Mouse (Mus musculus): ENCODE data around the gene Pou6f1. TPM values are rescaled to one million over a fixed set of nuclear protein-coding genes. Genes with fewer than 3 reads are reported as not detected.

The Pou6f1 gene
- total and polyA plus RNA-seq, 3 experiments: 1.7 to 9.1 (median 7.4) TPM

GRCm38 (mm10) chr15:100636700-100637501 lies 37.1 kb upstream of the Pou6f1 start, which contains the start of gene Smagp:
Gene Smagp (minus strand): TSS chr15:100636940.
- Histone ChIP-seq H3K9me3 (replicated peaks; ENCODE audit: low read length) (no peaks in the 10 kb centered on the region), H3K4me3 (replicated peaks in 1 of 3; ENCODE audit: low read depth in 2 of 3, low read length in 2 of 3, poor library complexity in 1 of 3) (peak within 1 kb of the TSS; percentile 60 to 69 (median 63)), H3K4me2 (ENCODE audit: insufficient read depth, low read depth, poor library complexity, severe bottlenecking) (peak within 1 kb of the TSS; percentile 92), H3K79me2 (replicated peaks; ENCODE audit: control insufficient read depth, extremely low read depth, insufficient read depth, poor library complexity, severe bottlenecking) (no peaks in the 10 kb centered on the region), H3K9ac (ENCODE audit: insufficient read depth, low read depth) (peak within 1 kb of the TSS; percentile 18), H3K36me3 (replicated peaks in 1 of 2; ENCODE audit: control insufficient read depth in 1 of 2, insufficient read depth in 1 of 2, low read length in 1 of 2) (peaks cover 21 to 30% of the 10 kb centered on the region in 2 experiments), H3K4me1 (ENCODE audit: control insufficient read depth in 1 of 2, insufficient read depth in 2 of 2) (peaks cover 9 to 48% of the 10 kb centered on the region in 2 experiments), H3K27ac (ENCODE audit: insufficient read depth, low read depth) (no peak within 1 kb of the TSS), H3K27me3 (replicated peaks) (peaks cover 5% of the 10 kb centered on the region)
- peak; percentile 44 for TF ChIP-seq TCF12 (IDR thresholded peaks at IDR 0.05; ENCODE audit: low read depth, low read length)
- TF ChIP-seq UBTF (IDR thresholded peaks at IDR 0.05; ENCODE audit: low read depth, low read length): 0 out of 2 replicates have a peak, but pooled peaks have one; percentile 50
- TF ChIP-seq CTCF (conservative IDR thresholded peaks at IDR 0.05 in 1 of 2, IDR thresholded peaks at IDR 0.05 in 1 of 2; ENCODE audit: low read depth in 2 of 2, low read length in 2 of 2): no peak
- peak; percentile 76 for TF ChIP-seq MXI1 (IDR thresholded peaks at IDR 0.05; ENCODE audit: low read depth, low read length)
- no peak for TF ChIP-seq NELFE (IDR thresholded peaks at IDR 0.05; ENCODE audit: low read depth, low read length)
- TF ChIP-seq ELF1 (IDR thresholded peaks at IDR 0.05; ENCODE audit: low read depth, low read length): peak; percentile 12; the same call in 1 of the 2 replicates
- peak; percentile 61 for TF ChIP-seq BHLHE40 (IDR thresholded peaks at IDR 0.05; ENCODE audit: low read depth, low read length)
- TF ChIP-seq HCFC1 (IDR thresholded peaks at IDR 0.05; ENCODE audit: low read depth, low read length): no peak
- peak; percentile 73; the same call in 1 of the 2 replicates for TF ChIP-seq SIN3A (IDR thresholded peaks at IDR 0.05; ENCODE audit: low read length)
- in situ Hi-C loops (cut with MboI; ENCODE audit: low pct_ligation_motif_present, low pct_unique_long_range_greater_than_20kb, low sequenced_read_pairs) (no loop called here), dilution Hi-C loops (cut with MboI; ENCODE audit: extremely low pct_ligation_motif_present, extremely low pct_unique_long_range_greater_than_20kb, low sequenced_read_pairs) (no loop called here)
- DNase-seq (ENCODE audit: extremely low read depth): peak; percentile 46

- no peak overlapping the region for H3K27ac ChIP-seq (ENCODE audit: insufficient read depth, low read depth)
- no peaks in the 10 kb centered on the region for H3K9me3 ChIP-seq (replicated peaks; ENCODE audit: low read length)
- in situ Hi-C loops (cut with MboI; ENCODE audit: low pct_ligation_motif_present, low pct_unique_long_range_greater_than_20kb, low sequenced_read_pairs) (no loop called here), dilution Hi-C loops (cut with MboI; ENCODE audit: extremely low pct_ligation_motif_present, extremely low pct_unique_long_range_greater_than_20kb, low sequenced_read_pairs) (no loop called here)
- H3K36me3 ChIP-seq (replicated peaks in 1 of 2; ENCODE audit: control insufficient read depth in 1 of 2, insufficient read depth in 1 of 2, low read length in 1 of 2): peaks cover 14 to 21% of the 10 kb centered on the region in 2 experiments
- peak overlapping the region; percentile 18 for H3K9ac ChIP-seq (ENCODE audit: insufficient read depth, low read depth)
- H3K4me3 ChIP-seq (replicated peaks in 1 of 3; ENCODE audit: low read depth in 2 of 3, low read length in 2 of 3, poor library complexity in 1 of 3): peak overlapping the region in 2 of 3 experiments; percentile 60 to 69
- DNase-seq (ENCODE audit: extremely low read depth): no peak
- peaks cover 6% of the 10 kb centered on the region for H3K27me3 ChIP-seq (replicated peaks)
- H3K4me2 ChIP-seq (ENCODE audit: insufficient read depth, low read depth, poor library complexity, severe bottlenecking): peak overlapping the region; percentile 92
- peaks cover 13 to 57% of the 10 kb centered on the region in 2 experiments for H3K4me1 ChIP-seq (ENCODE audit: control insufficient read depth in 1 of 2, insufficient read depth in 2 of 2)
- TF ChIP-seq MAZ (IDR thresholded peaks at IDR 0.05; ENCODE audit: low read depth, low read length): no peak
- no peak for TF ChIP-seq CTCF (conservative IDR thresholded peaks at IDR 0.05 in 1 of 2, IDR thresholded peaks at IDR 0.05 in 1 of 2; ENCODE audit: low read depth in 2 of 2, low read length in 2 of 2)
- TF ChIP-seq TCF12 (IDR thresholded peaks at IDR 0.05; ENCODE audit: low read depth, low read length): no peak
- TF ChIP-seq ETS1 (conservative IDR thresholded peaks at IDR 0.05; ENCODE audit: low read depth, low read length): no peak
- no peak for TF ChIP-seq TBP (conservative IDR thresholded peaks at IDR 0.05; ENCODE audit: low read depth, low read length)
- TF ChIP-seq ZNF384 (IDR thresholded peaks at IDR 0.05; ENCODE audit: low read depth, low read length): no peak
- no peak for TF ChIP-seq EP300 (IDR thresholded peaks at IDR 0.05; ENCODE audit: low read length)
- TF ChIP-seq GABPA (IDR thresholded peaks at IDR 0.05; ENCODE audit: insufficient replicate concordance, low read depth, low read length): no peak
- TF ChIP-seq SMC3 (IDR thresholded peaks at IDR 0.05; ENCODE audit: low read depth, low read length): no peak
- no peak for TF ChIP-seq USF1 (IDR thresholded peaks at IDR 0.05; ENCODE audit: low read depth, low read length)
- no peak for TF ChIP-seq KAT2A (IDR thresholded peaks at IDR 0.05; ENCODE audit: insufficient replicate concordance, low read length)
- TF ChIP-seq ELF1 (IDR thresholded peaks at IDR 0.05; ENCODE audit: low read depth, low read length): no peak
- TF ChIP-seq JUND (conservative IDR thresholded peaks at IDR 0.05; ENCODE audit: low read depth, low read length): no peak
- H3K79me2 ChIP-seq (replicated peaks; ENCODE audit: control insufficient read depth, extremely low read depth, insufficient read depth, poor library complexity, severe bottlenecking): no peaks in the 10 kb centered on the region
These were observed 36.3 kb upstream of the Pou6f1 start for GRCm38 (mm10) chr15:100635851-100636645.

Data from CH12.LX (cell line).